ENCODE assay signal across 8 mouse cellular contexts in the genomic region with DNA sequence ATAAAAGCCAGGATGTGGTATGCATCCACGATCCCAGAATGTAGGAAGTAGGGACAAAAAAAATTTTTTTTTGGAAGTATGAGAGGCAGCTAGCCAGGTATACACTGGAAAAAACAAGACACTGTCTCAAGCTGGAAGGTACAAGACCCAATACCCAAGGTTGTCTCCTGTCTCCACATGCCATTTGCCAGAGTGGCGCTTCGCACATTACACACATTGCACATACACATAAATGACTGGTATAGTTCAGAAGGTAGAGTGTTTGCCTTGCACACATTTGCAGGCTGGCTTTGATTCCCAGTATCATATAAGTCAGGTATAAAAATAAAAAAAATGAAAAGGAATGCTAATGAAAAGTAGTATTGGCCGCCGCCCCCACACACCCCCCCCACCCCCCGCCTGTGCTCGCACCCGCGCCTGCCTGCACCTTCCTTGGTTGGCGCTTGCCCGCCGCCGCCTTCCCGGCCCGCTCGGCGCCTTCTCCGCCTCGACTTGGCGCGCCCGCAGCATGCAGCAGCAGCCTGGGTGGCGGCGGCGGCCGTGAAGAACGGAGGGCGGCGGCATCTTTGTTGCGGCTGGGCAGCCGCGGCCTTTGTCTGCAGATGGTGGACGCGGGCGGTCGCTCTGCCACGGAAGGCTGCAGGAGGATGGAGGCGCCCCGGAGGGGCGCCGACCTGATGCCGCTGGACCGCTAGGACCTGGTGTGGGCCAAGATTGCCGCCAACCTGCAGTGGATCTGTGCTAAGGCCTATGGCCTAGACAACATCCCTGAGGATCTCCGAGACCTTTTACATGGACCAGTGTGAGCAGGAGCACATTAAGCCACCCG.
DNase-seq lines count a peak whose midpoint lies in the region; ATAC-seq and TF ChIP-seq lines count a peak whose summit lies in the region.

No protein-coding gene starts in this region.

- no peaks in the 10 kb centered on the region for H3K4me1 ChIP-seq in forebrain, postnatal 0 days (ENCODE audit: insufficient read depth)
- H3K4me1 ChIP-seq in liver, embryonic 15.5 days (replicated peaks), result no peaks in the 10 kb centered on the region

- no peak for TF ChIP-seq CTCF in forebrain, postnatal 0 days (IDR thresholded peaks at IDR 0.05; ENCODE audit: low read depth)

- H3K27ac ChIP-seq in forebrain, postnatal 0 days (ENCODE audit: low read depth, low read length), result no peak overlapping the region
- H3K27ac ChIP-seq in liver, embryonic 15.5 days (replicated peaks), result no peak overlapping the region

- peak overlapping the region; percentile 66 for H3K9ac ChIP-seq in forebrain, postnatal 0 days
- H3K9ac ChIP-seq in liver, embryonic 15.5 days, result no peak overlapping the region

- H3K4me2 ChIP-seq in forebrain, postnatal 0 days (ENCODE audit: low read depth), result peak overlapping the region; percentile 65
- peak overlapping the region; percentile 15; the same call in 1 of the 2 replicates for H3K4me2 ChIP-seq in liver, embryonic 15.5 days

- 9% methylated on average over 43 of the region's 46 CpGs for WGBS in forebrain, postnatal 0 days
- WGBS in liver, embryonic 15.5 days (ENCODE audit: insufficient replicate concordance), result 27% methylated on average over 46 of the region's 46 CpGs

- no peaks in the 10 kb centered on the region for H3K9me3 ChIP-seq in forebrain, postnatal 0 days (ENCODE audit: low read length)
- H3K9me3 ChIP-seq in liver, embryonic 15.5 days (replicated peaks), result no peaks in the 10 kb centered on the region

- no peaks in the 10 kb centered on the region for H3K27me3 ChIP-seq in forebrain, postnatal 0 days (ENCODE audit: insufficient read depth, low read length)
- peaks cover 18% of the 10 kb centered on the region for H3K27me3 ChIP-seq in liver, embryonic 15.5 days

- intact Hi-C loops in left cerebral cortex, postnatal 4 days (cut with DNase I), result no loop called here

- peak overlapping the region; percentile 28 for H3K4me3 ChIP-seq in forebrain, postnatal 0 days (ENCODE audit: low read depth, low read length)
- no peak overlapping the region for H3K4me3 ChIP-seq in liver, embryonic 15.5 days (replicated peaks)

- H3K36me3 ChIP-seq in forebrain, postnatal 0 days (ENCODE audit: insufficient read depth), result peaks cover 4% of the 10 kb centered on the region; the same call in 1 of the 2 replicates
- H3K36me3 ChIP-seq in liver, embryonic 15.5 days (replicated peaks), result 0 out of 2 replicates have a peak, but pooled peaks cover 2% of the 10 kb centered on the region

- peak; percentile 49 for DNase-seq in left cerebral cortex, postnatal 4 days
- DNase-seq in left cerebral cortex, adult 9 months (ENCODE audit: low spot score in 2 of 2), result no peak
- peak; percentile 69 for DNase-seq in cerebellum, postnatal 10 days
- peak; percentile 65 for DNase-seq in forebrain, postnatal 0 days
- DNase-seq in B cell, adult 2 months, result no peak
- no peak for DNase-seq in layer of hippocampus, postnatal 10 days (ENCODE audit: low spot score in 2 of 2)
- DNase-seq in frontal cortex, postnatal 36 days (ENCODE audit: low spot score in 2 of 2), result no peak

- peak; percentile 84 for ATAC-seq in forebrain, postnatal 0 days
- no peak for ATAC-seq in liver, embryonic 15.5 days (ENCODE audit: insufficient read depth)

Comparison
In these comparisons a context has a peak if more than half of its experiments do, and no peak if none do; other contexts are left out.
1. DNase-seq: peak in left cerebral cortex, postnatal 4 days (single experiment), cerebellum, postnatal 10 days (2 of 2) and forebrain, postnatal 0 days (single experiment); none in left cerebral cortex, adult 9 months (0 of 2), B cell, adult 2 months (0 of 2), layer of hippocampus, postnatal 10 days (0 of 2) and frontal cortex, postnatal 36 days (0 of 2).